Mouse (Mus musculus) lung, postnatal 10 days (tissue): ENCODE results near the gene Gapt.

Experiments
- DNase-seq: peaks from one replicate; pipeline ENCODE4 v3.0.0; 2021

Gene Gapt

GRCm38 (mm10) chr13:110342602-110343001 is 14.4 kb downstream of the Gapt start:
- DNase-seq = no peak

DNA sequence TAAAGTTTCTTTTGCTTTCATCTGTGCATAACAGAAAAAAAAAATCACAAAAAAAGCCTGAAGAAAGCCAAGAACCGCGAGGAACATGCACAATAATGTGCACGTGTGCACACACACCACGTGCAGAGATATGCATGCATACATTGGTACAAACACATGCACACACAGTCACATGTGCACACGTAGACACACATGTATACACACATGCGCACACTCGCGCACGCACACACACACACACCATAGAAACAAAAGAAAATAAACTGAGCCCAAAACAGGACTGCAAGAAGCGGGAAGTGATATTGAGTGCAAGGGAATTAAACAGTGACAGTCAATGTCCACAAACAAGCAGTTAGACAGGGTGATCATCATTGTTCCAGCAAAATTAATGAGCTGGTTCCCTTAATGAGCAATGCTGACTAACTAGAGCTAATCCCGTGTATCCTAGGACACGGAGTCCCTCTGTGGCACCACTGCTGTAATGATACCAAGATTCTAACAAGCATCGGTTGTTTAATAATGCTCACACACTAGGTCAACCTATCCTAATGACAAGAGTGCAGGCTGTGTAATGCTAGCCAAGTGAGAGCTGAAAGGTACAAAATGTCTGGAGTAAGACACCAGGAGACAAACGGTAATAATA is 23.9 kb downstream of the Gapt start:
- no peak for DNase-seq

DNA sequence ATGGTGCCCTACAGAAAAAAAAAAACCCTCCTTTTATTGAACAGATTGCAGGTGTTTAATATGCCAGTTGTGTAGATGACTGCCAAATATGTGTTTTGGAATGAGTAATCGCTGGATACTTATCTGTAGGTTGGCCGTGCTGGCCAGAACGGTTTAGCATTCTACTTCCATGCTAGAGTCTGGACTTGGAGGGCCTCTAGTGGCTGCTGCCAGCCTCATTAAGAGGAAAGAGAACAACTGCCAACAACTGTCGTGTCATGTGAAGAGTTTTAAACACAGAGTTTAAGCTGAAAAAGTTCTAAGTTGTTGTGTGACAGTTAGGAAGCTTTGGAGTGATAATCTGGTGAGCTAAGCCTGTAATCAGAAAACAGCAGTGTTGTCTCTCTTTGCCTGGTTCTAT is 38.3 kb downstream of the Gapt start:
- DNase-seq = peak; percentile 55

DNA sequence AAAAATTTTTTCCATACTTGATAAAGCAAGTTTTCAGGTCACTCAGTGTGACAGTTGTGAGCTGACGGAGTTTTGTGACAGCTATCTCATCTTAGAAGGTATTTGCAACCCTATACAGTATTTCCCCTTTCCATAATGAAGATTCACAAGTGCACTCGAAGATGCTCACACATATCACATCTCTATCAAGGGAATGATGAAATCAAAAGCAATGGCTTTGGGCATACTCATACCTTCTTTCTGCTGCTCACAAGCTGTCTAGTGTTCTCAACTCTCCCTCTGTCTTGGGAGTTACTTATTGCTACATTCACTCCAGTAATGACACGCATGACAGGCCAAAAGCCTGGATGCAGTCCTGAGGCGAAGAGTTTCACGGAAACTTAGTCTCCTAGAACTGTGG is 49.8 kb downstream of the Gapt start:
- no peak for DNase-seq
